Mouse (Mus musculus) liver, embryonic 15.5 days (tissue): ENCODE data around the gene Chga. TPM values are rescaled to one million over a fixed set of nuclear protein-coding genes. Genes with fewer than 3 reads are reported as not detected.

Experiments used
- ATAC-seq: fragments of 200-750 bp; cut with Nextera tagmentation; 2 replicates; pipeline ENCODE4 v1.8.0; 2017; ENCODE audit warnings: moderate number of reproducible peaks, mild to moderate bottlenecking, moderate library complexity; ENCODE audit not compliant: insufficient read depth
- H3K27ac ChIP-seq: fragments of 300-500 bp; sonication (generic); replicated peaks from 2 replicates; pipeline ENCODE4 v1.5.1; 2015; ENCODE audit warnings: mild to moderate bottlenecking, inconsistent platforms
- H3K27me3 ChIP-seq: fragments of 300-500 bp; sonication (generic); 2 replicates; pipeline ENCODE4 v1.6.1; 2015; ENCODE audit warnings: mild to moderate bottlenecking, inconsistent platforms
- H3K36me3 ChIP-seq: fragments of 300-500 bp; sonication (generic); replicated peaks from 2 replicates; pipeline ENCODE4 v1.6.1; 2015; ENCODE audit warnings: moderate library complexity, mild to moderate bottlenecking, inconsistent platforms
- H3K4me1 ChIP-seq: fragments of 300-500 bp; sonication (generic); replicated peaks from 2 replicates; pipeline ENCODE4 v1.6.1; 2015; ENCODE audit warnings: inconsistent platforms
- H3K4me2 ChIP-seq: fragments of 300-500 bp; sonication (generic); 2 replicates; pipeline ENCODE4 v1.6.1; 2015; ENCODE audit warnings: moderate library complexity, mild to moderate bottlenecking, inconsistent platforms
- H3K4me3 ChIP-seq: fragments of 300-500 bp; sonication (generic); replicated peaks from 2 replicates; pipeline ENCODE4 v1.5.1; 2015; ENCODE audit warnings: mild to moderate bottlenecking, inconsistent platforms
- H3K9ac ChIP-seq: fragments of 300-500 bp; sonication (generic); 2 replicates; pipeline ENCODE4 v1.6.1; 2015; ENCODE audit warnings: moderate library complexity, mild to moderate bottlenecking, inconsistent platforms
- H3K9me3 ChIP-seq: fragments of 300-500 bp; sonication (generic); replicated peaks from 2 replicates; pipeline ENCODE4 v1.6.1; 2016; ENCODE audit warnings: inconsistent platforms
- WGBS: fragments of 180-500 bp; shearing (Covaris S2); methylation state at CpG from one replicate; pipeline ENCODE4 v1.1.7; 2015; ENCODE audit warnings: mixed read lengths; ENCODE audit not compliant: insufficient replicate concordance; 5-methylcytosine and 5-hydroxymethylcytosine counted together
- polyA plus RNA-seq: library from polyadenylated mRNA; unstranded; fragments of >200 nt; fragmentation: Nextera tagmentation; extraction: Ambion mirVana; gene quantifications from 2 replicates; pipeline ENCODE4 v1.2.1, GENCODE M21; 2015

The Chga gene
- polyA plus RNA-seq = 2.5 and 2.6 TPM in 2 replicates

DNA sequence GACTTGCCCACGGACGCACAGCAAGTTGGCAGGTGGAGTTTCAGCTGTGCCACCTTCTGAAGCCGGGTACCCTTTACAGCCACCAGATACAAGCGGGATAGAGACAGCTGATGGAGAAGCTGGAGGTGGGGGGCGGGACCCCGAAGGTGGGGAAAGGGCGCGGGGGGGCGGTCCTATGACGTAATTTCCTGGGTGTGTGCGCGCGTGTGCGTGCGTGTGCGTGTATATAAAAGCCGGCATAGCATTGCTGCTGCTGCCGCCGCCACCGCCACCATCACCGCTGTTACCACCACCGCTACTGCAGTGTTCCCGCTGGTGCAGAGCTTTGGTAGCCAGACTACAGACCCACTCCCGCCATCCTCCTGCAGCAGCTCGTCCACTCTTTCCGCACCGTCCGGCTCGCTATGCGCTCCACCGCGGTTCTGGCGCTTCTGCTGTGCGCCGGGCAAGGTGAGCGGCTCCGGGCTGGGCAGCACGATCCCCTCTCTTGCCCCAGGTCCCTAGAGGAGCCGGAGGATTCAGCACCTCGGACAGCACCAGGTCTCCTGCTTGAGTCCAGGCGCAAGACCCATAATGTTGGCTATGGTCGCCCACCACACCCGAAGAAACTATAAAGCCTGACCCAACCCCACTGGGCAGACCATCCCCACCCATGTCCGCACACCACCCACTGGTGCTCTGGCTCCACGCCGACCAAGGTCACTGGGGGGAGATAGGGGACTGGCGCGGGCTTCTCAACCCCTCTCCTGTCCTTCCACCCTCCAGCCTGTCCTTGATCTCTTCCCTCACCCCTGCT lies at the start of gene Chga:
Gene Chga, plus strand, starts transcription at position 249 of the 796 bp plus-strand sequence.
- Histone ChIP-seq H3K27me3 (peaks cover 31% of the 10 kb centered on the region), H3K9me3 (no peaks in the 10 kb centered on the region), H3K27ac (no peak within 1 kb of the TSS), H3K4me3 (peak within 1 kb of the TSS; percentile 24), H3K36me3 (no peaks in the 10 kb centered on the region), H3K4me2 (peak within 1 kb of the TSS; percentile 44), H3K4me1 (peaks cover 20% of the 10 kb centered on the region), H3K9ac (no peak within 1 kb of the TSS)
- 4% methylated on average over 48 of the region's 48 CpGs for WGBS
- no peak for ATAC-seq

DNA sequence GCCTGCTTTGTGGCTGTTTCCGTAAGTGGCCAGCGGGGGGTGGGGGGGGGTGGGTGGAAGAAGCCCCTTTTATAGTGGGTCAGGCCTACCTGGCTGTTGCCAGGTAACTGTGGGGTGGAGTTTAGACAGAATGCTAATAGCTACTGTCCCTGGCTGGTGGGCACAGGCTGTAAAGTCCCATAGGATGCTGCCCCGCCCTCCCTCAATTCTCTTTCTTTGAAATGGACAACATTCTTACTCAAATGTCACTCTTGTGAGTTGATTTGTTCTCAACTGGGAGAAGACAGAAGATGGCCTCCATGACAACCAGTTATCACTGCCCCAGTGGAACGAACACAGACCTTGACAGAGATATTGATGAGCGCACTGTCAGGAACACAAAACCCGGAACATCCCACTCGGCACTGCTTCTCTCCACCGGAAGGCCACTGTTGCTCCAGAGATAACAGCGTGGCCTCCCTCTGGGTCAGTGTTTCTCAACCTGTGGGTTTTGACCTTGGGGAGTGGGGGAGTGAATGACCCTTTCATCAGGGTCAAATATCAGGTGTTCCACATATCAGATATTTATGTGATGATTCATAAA lies 49.5 kb upstream of the Chga start:
- Histone ChIP-seq H3K4me1 (peaks cover 4% of the 10 kb centered on the region; the same call in 1 of the 2 replicates), H3K27ac (no peak overlapping the region), H3K36me3 (no peaks in the 10 kb centered on the region), H3K27me3 (no peaks in the 10 kb centered on the region), H3K4me2 (no peak overlapping the region), H3K9me3 (no peaks in the 10 kb centered on the region), H3K4me3 (no peak overlapping the region), H3K9ac (no peak overlapping the region)
- 47% methylated on average over 9 of the region's 9 CpGs for WGBS
- 0 out of 2 replicates have a peak, but pooled peaks have one; percentile 37 for ATAC-seq

DNA sequence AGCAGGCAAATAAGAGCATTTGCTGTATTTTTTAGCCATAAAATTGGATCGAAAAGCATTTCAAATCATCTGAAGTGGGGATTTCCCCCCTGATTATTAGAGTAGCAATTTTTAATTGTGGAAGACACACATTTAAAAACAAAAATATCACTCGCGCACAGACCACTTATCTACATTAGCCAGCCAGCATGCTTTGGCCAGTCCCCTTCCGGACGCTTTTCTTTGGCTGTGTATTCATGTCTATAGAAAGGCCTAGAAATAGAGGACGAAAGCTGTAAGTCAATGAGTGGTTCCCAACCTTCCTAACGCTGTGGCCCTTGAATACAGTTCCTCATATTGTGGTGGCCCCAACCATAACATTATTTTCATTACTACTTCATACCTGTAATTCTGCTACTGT lies 48.8 kb upstream of the Chga start:
- ATAC-seq = no peak
- no peaks in the 10 kb centered on the region for H3K27me3 ChIP-seq
- 38% methylated on average over 7 of the region's 7 CpGs for WGBS

DNA sequence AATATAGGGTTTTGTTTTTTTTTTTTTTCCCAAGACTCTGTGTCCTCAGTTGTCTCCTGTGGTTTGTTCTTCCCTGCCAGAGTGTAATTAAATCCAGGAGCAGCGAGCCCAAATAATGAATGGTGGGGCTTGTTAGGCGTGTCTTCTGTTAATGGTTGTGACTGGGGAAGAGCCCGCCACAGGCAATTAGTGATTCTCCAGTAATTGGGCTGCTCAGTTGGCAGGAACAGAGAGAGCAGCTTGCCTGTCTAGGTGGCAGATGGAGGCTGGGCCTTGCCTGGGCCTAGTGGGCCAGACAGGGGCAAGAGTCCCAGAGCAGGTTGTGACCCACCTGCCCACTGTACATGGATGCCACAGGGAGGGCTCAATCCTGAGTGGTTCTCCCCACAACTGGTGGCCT lies 43.4 kb upstream of the Chga start:
- Histone ChIP-seq H3K27me3 (no peaks in the 10 kb centered on the region), H3K9me3 (no peaks in the 10 kb centered on the region), H3K36me3 (no peaks in the 10 kb centered on the region), H3K27ac (no peak overlapping the region), H3K9ac (no peak overlapping the region), H3K4me3 (no peak overlapping the region), H3K4me2 (no peak overlapping the region), H3K4me1 (no peaks in the 10 kb centered on the region)
- 47% methylated on average over 3 of the region's 3 CpGs for WGBS
- no peak for ATAC-seq

More for the DNA sequence above, 48.8 kb upstream of the Chga start:
- peaks cover 4% of the 10 kb centered on the region; the same call in 1 of the 2 replicates for H3K4me1 ChIP-seq
- H3K9me3 ChIP-seq = no peaks in the 10 kb centered on the region
- no peak overlapping the region for H3K9ac ChIP-seq
- H3K4me2 ChIP-seq = no peak overlapping the region
- H3K4me3 ChIP-seq = no peak overlapping the region
- no peaks in the 10 kb centered on the region for H3K36me3 ChIP-seq
- no peak overlapping the region for H3K27ac ChIP-seq

DNA sequence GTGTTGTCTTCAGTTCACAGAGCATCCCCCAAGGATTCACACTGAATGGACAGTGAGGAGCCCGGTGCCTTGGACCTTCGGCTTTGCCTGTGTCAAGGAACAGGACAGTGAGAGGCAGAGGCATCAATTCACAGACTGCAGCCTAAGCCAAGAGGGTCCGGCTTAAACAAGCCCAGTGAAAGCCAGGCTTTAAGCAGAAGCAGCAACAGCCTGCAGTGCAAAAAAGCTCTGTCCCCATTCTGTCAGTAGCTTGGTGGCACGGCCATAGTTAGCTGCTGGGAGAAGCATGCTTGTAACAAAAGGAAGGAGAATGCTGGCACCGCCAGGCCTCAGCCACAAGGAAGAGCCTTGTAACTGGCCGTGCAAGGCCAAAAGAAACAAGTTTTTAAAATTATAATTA lies 40.6 kb upstream of the Chga start:
- H3K4me1 ChIP-seq = no peaks in the 10 kb centered on the region
- WGBS = 67% methylated on average over 6 of the region's 6 CpGs

DNA sequence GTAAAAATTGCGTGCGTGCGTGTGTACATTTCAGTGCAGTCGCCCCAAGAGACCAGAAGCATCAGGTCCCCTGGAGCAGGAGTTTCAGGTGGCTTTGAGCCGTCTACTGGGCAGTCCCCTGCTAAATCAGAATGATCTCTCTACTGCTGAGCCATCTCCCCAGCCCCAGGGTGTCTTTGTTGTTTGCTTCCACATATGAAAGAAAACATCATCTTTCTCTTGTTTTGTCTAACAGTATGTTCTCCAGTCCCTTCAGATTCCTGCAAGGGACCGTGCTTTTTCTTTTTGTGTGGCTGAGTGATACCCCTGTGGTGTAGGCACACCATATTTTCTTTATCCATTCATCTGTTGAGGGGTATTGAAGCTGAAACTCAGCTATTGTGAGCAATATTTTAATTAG lies 40.0 kb upstream of the Chga start:
- no peaks in the 10 kb centered on the region for H3K27me3 ChIP-seq
- no peak overlapping the region for H3K27ac ChIP-seq
- H3K36me3 ChIP-seq = no peaks in the 10 kb centered on the region
- H3K4me1 ChIP-seq = no peaks in the 10 kb centered on the region
- no peaks in the 10 kb centered on the region for H3K9me3 ChIP-seq
- H3K4me3 ChIP-seq = no peak overlapping the region
- whole genome bisulfite sequencing = 77% methylated on average over 6 of the region's 6 CpGs
- no peak overlapping the region for H3K9ac ChIP-seq
- H3K4me2 ChIP-seq = no peak overlapping the region
- no peak for ATAC-seq

More for the DNA sequence above, 40.6 kb upstream of the Chga start:
- Histone ChIP-seq H3K9ac (no peak overlapping the region), H3K4me3 (no peak overlapping the region), H3K27me3 (no peaks in the 10 kb centered on the region), H3K4me2 (no peak overlapping the region), H3K36me3 (no peaks in the 10 kb centered on the region), H3K27ac (no peak overlapping the region), H3K9me3 (no peaks in the 10 kb centered on the region)
- ATAC-seq = no peak

DNA sequence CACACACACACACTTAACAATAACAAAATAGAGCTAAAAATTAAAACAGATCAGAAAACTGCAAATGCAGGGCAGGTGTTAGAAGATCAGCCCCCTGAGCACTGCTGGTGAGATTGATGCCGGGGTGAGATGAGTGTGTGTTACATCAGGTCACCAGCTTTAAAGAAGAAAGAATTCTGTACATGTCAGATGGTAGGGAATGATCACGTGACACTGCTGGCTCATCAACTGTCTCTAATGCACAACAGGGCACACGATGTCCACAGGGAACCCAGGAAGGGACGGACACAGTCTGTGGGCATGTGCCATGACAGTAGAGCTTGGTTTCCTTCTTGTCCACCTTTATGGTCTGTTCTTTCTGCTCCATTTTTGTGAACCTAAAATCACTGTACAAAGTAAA lies 38.6 kb upstream of the Chga start:
- no peak overlapping the region for H3K27ac ChIP-seq
- no peaks in the 10 kb centered on the region for H3K4me1 ChIP-seq
- ATAC-seq = no peak
- no peaks in the 10 kb centered on the region for H3K9me3 ChIP-seq
- 65% methylated on average over 4 of the region's 4 CpGs for WGBS
- H3K9ac ChIP-seq = no peak overlapping the region
- no peak overlapping the region for H3K4me2 ChIP-seq
- H3K36me3 ChIP-seq = no peaks in the 10 kb centered on the region
- H3K4me3 ChIP-seq = no peak overlapping the region
- no peaks in the 10 kb centered on the region for H3K27me3 ChIP-seq

DNA sequence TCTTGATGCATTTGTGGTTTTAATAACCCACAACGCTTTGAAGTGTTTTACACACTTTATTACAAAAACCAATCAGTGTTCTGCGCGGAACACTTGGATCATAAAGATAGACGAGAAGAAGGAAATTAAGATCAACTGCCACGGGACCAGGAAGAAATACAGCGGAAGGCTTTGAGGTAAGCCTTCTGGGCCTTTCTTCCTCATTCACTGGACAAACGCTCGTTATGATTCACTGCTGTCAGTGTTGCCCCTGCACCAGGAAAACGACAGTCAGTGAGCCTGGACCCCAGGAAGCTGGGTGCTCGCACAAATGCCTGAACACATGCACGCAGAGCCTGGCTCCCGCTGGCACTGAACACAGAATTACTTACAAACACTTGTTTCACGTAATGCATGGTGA lies 37.1 kb upstream of the Chga start:
- no peaks in the 10 kb centered on the region for H3K36me3 ChIP-seq
- H3K9ac ChIP-seq = no peak overlapping the region
- H3K9me3 ChIP-seq = no peaks in the 10 kb centered on the region
- H3K4me1 ChIP-seq = 0 out of 2 replicates have a peak, but pooled peaks cover 4% of the 10 kb centered on the region
- H3K4me3 ChIP-seq = no peak overlapping the region
- H3K4me2 ChIP-seq = no peak overlapping the region
- WGBS = 33% methylated on average over 13 of the region's 13 CpGs
- H3K27ac ChIP-seq = no peak overlapping the region
- H3K27me3 ChIP-seq = no peaks in the 10 kb centered on the region
- ATAC-seq = no peak

DNA sequence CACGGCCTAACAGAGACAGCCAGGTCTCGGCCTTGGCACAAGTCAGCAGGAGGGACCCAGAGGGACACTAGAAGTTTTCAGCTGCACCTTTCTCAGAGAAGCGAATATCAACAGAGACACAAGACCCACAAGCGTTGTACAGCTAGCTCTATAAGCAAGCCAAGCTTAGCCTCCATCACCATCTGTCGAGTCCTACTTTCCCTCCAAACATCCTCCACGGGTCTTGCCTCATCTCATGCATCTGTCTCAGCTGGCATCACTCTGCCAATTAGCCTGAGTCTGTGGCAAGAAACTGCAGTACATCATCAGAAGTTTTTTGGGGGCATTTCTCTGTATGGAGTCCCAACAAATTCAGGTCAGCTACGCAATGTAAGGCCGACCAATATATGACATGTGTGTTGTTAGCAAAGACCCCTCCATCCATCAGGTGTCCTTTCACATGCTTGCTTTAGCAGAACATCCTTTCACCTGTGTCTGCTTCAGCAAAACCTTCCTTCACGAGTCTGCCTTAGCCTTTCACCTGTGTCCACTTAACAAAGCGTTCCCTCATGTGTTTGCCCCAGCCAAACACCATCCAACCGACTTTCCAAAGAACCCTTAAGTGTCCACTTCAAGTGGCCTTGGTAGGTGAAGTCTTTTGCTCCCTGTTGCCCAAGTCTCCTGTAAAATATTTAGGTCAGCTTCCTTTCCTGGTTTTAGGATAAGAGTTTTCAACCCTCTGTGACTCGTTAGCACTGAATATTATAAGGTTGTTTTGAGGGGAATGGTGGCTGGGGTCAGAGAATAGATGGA lies 34.6 kb upstream of the Chga start:
- no peak for ATAC-seq
- no peak overlapping the region for H3K4me2 ChIP-seq
- no peaks in the 10 kb centered on the region for H3K27me3 ChIP-seq
- no peak overlapping the region for H3K4me3 ChIP-seq
- 63% methylated on average over 12 of the region's 12 CpGs for WGBS
- H3K27ac ChIP-seq = no peak overlapping the region
- H3K9ac ChIP-seq = no peak overlapping the region
- H3K36me3 ChIP-seq = no peaks in the 10 kb centered on the region
- 0 out of 2 replicates have a peak, but pooled peaks cover 10% of the 10 kb centered on the region for H3K4me1 ChIP-seq
- no peaks in the 10 kb centered on the region for H3K9me3 ChIP-seq

DNA sequence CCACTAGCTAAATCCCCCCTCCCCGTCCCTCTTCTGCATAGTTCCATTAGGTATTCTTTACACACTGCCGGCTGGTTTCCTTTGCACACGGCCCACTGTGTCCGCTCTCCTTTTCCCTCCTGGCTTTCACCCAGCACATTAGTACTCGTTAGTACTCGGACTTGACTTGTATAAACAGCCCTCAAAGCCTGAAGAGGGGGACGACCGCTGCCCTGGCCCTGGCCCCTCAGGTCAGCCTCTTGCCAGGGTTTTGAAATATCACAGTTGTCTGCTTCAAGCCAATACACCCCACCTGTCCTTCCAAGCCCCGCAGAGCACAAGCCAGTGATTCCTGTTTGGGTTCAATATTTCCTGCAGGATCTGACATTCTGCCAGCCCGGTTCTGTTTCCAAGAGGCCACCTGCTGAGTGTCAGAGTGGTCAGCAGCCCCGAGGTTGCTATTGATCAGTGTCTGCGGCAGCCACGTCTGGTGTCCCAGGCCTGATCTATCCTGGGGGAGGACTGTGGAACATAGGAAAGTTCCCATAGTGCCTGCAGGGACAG lies 32.9 kb upstream of the Chga start:
- WGBS = 54% methylated on average over 13 of the region's 13 CpGs
- 0 out of 2 replicates have a peak, but pooled peaks cover 10% of the 10 kb centered on the region for H3K4me1 ChIP-seq
- no peak for ATAC-seq
- H3K4me2 ChIP-seq = no peak overlapping the region
- no peak overlapping the region for H3K27ac ChIP-seq
- no peaks in the 10 kb centered on the region for H3K9me3 ChIP-seq
- no peaks in the 10 kb centered on the region for H3K27me3 ChIP-seq
- H3K9ac ChIP-seq = no peak overlapping the region
- H3K4me3 ChIP-seq = no peak overlapping the region
- no peaks in the 10 kb centered on the region for H3K36me3 ChIP-seq

DNA sequence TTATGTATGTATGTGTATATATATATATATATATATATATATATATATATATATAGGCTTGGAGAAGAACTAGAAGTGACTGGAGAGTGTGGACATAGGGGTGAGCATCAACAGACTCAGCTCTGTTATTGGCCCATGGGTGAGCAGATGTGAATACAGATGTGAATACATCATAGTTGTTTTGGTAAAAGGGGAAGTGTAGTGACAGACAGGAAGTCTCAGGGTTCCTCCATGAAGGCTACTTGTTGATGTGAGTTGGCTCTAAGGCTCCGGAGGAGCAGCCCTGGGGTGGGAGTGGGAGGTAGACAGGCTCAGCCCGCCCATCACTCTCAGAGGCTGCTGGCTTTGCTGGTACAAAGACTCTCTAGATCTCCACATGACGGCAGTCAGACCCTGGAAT lies 30.6 kb upstream of the Chga start:
- ATAC-seq = no peak
- Histone ChIP-seq H3K4me3 (no peak overlapping the region), H3K36me3 (no peaks in the 10 kb centered on the region), H3K27me3 (no peaks in the 10 kb centered on the region), H3K4me2 (no peak overlapping the region), H3K4me1 (peaks cover 17% of the 10 kb centered on the region; the same call in 1 of the 2 replicates), H3K27ac (no peak overlapping the region), H3K9me3 (no peaks in the 10 kb centered on the region), H3K9ac (no peak overlapping the region)
- 15% methylated on average over 3 of the region's 3 CpGs for WGBS
